Mouse (Mus musculus): ENCODE measurements around the gene Ttll12. TPM values are rescaled to one million over a fixed set of nuclear protein-coding genes. Genes with fewer than 3 reads are reported as not detected.

The Ttll12 gene
- polyA plus RNA-seq, 1 experiment from 2014 or later: 38.6 TPM

- Histone ChIP-seq H3K27ac (no peak overlapping the region; the same call in 1 of the 2 replicates), H3K27me3 (no peaks in the 10 kb centered on the region), H3K4me2 (peak overlapping the region; percentile 73), H3K36me3 (peaks cover 11% of the 10 kb centered on the region), H3K9ac (no peak overlapping the region), H3K4me3 (replicated peaks) (no peak overlapping the region), H3K9me3 (replicated peaks) (no peaks in the 10 kb centered on the region), H3K4me1 (peaks cover 26% of the 10 kb centered on the region)
- no peak for ATAC-seq (replicated peaks; ENCODE audit: low FRiP score)
- 72% methylated on average over 8 of the region's 8 CpGs for WGBS
Measured at GRCm38 (mm10) chr15:83592260-83593188, 2.4 kb downstream of the Ttll12 start.

DNA sequence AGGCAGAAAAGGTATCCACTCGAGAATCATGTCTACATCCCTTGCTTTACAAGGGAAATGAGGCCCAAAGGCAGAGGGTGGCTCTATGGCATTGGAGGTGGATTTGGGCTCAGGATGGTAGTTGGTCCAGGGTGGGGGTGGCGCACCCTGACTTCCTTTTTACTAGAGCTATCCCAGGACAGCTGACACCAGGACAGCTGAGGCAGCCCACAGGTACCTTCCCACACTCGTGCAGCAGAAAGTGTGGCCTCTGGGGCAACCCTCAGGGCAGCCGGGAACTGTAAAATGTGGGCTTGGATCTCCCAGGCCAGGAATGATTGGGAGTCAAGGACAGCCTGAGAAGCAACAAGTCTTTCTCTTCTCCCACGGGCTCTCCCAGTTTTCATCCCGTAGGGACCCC lies 3.2 kb downstream of the Ttll12 start:
- H3K27ac ChIP-seq: no peak overlapping the region
- H3K4me3 ChIP-seq (replicated peaks): no peak overlapping the region
- H3K27me3 ChIP-seq: no peaks in the 10 kb centered on the region
- H3K9me3 ChIP-seq (replicated peaks): no peaks in the 10 kb centered on the region
- no peak overlapping the region for H3K4me2 ChIP-seq
- no peak overlapping the region for H3K9ac ChIP-seq
- ATAC-seq (replicated peaks; ENCODE audit: low FRiP score): no peak
- peaks cover 18% of the 10 kb centered on the region for H3K36me3 ChIP-seq
- 82% methylated on average over 6 of the region's 6 CpGs for WGBS
- H3K4me1 ChIP-seq: peaks cover 26% of the 10 kb centered on the region

- Histone ChIP-seq H3K9me3 (replicated peaks) (no peaks in the 10 kb centered on the region), H3K27me3 (no peaks in the 10 kb centered on the region), H3K4me1 (peaks cover 26% of the 10 kb centered on the region), H3K4me2 (no peak overlapping the region), H3K36me3 (peaks cover 27% of the 10 kb centered on the region), H3K9ac (no peak overlapping the region), H3K27ac (no peak overlapping the region), H3K4me3 (replicated peaks) (no peak overlapping the region)
- no peak for ATAC-seq (replicated peaks; ENCODE audit: low FRiP score)
- 83% methylated on average over 4 of the region's 4 CpGs for WGBS
Measured at GRCm38 (mm10) chr15:83590841-83591240, 4.1 kb downstream of the Ttll12 start.

DNA sequence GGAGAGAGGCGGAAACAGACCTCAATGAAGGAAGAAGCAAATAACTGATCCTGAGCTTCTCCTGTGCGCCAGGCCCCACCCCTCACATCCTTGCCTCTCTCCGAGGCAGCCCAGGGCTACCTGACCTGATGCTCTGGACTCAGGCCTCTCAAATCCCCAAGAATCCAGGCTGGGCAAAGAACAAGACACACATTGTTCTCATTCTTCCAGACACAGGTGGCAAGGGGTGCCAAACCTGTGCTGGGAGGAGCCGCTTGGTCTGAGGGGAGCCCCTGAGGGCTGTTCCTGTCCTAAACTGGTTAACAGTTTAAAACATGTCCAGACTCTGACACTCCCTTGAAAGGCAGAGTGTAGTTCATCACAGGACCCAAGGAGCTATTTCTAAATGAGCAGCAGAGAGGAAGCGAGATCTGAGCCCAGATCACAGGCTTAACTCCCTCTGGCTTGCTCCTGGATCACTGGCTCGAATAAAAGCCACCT lies 10.2 kb downstream of the Ttll12 start:
- WGBS: 88% methylated on average over 6 of the region's 6 CpGs
- Histone ChIP-seq H3K4me3 (replicated peaks) (no peak overlapping the region), H3K9ac (no peak overlapping the region), H3K4me2 (no peak overlapping the region), H3K36me3 (peaks cover 88% of the 10 kb centered on the region), H3K4me1 (no peaks in the 10 kb centered on the region), H3K27me3 (no peaks in the 10 kb centered on the region), H3K27ac (no peak overlapping the region), H3K9me3 (replicated peaks) (no peaks in the 10 kb centered on the region)
- no peak for ATAC-seq (replicated peaks; ENCODE audit: low FRiP score)

- H3K4me2 ChIP-seq: no peak overlapping the region
- 74% methylated on average over 8 of the region's 8 CpGs for WGBS
- peaks cover 98% of the 10 kb centered on the region for H3K36me3 ChIP-seq
- no peak; the same call in 1 of the 2 replicates for ATAC-seq (replicated peaks; ENCODE audit: low FRiP score)
- H3K4me3 ChIP-seq (replicated peaks): no peak overlapping the region
- H3K27ac ChIP-seq: no peak overlapping the region
- H3K9ac ChIP-seq: no peak overlapping the region
- no peaks in the 10 kb centered on the region for H3K9me3 ChIP-seq (replicated peaks)
- no peaks in the 10 kb centered on the region for H3K27me3 ChIP-seq
- no peaks in the 10 kb centered on the region for H3K4me1 ChIP-seq
Measured at GRCm38 (mm10) chr15:83583419-83584156, 11.4 kb downstream of the Ttll12 start.

- peaks cover 98% of the 10 kb centered on the region for H3K36me3 ChIP-seq
- no peak for ATAC-seq (replicated peaks; ENCODE audit: low FRiP score)
- no peak overlapping the region for H3K4me2 ChIP-seq
- no peaks in the 10 kb centered on the region for H3K27me3 ChIP-seq
- no peak overlapping the region for H3K9ac ChIP-seq
- no peaks in the 10 kb centered on the region for H3K9me3 ChIP-seq (replicated peaks)
- no peaks in the 10 kb centered on the region for H3K4me1 ChIP-seq
- H3K27ac ChIP-seq: no peak overlapping the region
- 79% methylated on average over 4 of the region's 4 CpGs for WGBS
- H3K4me3 ChIP-seq (replicated peaks): no peak overlapping the region
Measured at GRCm38 (mm10) chr15:83582931-83583330, 12.0 kb downstream of the Ttll12 start.

GRCm38 (mm10) chr15:83576651-83577050 lies 18.3 kb downstream of the Ttll12 start:
- no peaks in the 10 kb centered on the region for H3K4me1 ChIP-seq
- H3K9ac ChIP-seq: no peak overlapping the region
- no peak overlapping the region for H3K27ac ChIP-seq
- H3K4me3 ChIP-seq (replicated peaks): no peak overlapping the region
- WGBS: 92% methylated on average over 9 of the region's 9 CpGs
- H3K36me3 ChIP-seq: peaks cover 79% of the 10 kb centered on the region
- no peak for ATAC-seq (replicated peaks; ENCODE audit: low FRiP score)
- H3K27me3 ChIP-seq: no peaks in the 10 kb centered on the region
- H3K9me3 ChIP-seq (replicated peaks): no peaks in the 10 kb centered on the region
- no peak overlapping the region for H3K4me2 ChIP-seq

DNA sequence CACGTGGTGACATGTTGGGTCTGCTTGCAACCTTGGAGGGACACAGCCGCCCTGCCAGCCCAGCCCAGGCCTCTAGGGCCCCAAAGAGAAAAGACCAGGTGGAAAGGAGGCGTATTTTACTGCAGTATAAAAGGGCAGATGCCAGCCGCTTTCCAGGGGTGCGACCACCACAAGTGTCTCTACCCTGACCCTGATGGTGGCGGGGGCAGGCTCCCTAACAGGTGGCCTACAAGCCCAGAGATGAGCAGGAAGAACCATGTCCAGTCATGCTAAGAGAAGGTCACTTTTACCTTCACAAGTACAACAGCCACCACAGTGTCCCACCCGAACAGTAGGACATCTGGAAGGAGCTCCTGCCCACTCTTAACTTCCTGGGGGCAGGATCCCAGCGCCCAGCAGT lies 19.4 kb downstream of the Ttll12 start:
- no peak overlapping the region for H3K27ac ChIP-seq
- H3K4me1 ChIP-seq: no peaks in the 10 kb centered on the region
- no peak overlapping the region for H3K4me3 ChIP-seq (replicated peaks)
- no peak overlapping the region for H3K4me2 ChIP-seq
- H3K9me3 ChIP-seq (replicated peaks): no peaks in the 10 kb centered on the region
- no peaks in the 10 kb centered on the region for H3K27me3 ChIP-seq
- H3K36me3 ChIP-seq: peaks cover 68% of the 10 kb centered on the region
- H3K9ac ChIP-seq: no peak overlapping the region
- WGBS: 91% methylated on average over 8 of the region's 8 CpGs
- no peak for ATAC-seq (replicated peaks; ENCODE audit: low FRiP score)

- Histone ChIP-seq H3K27ac (no peak overlapping the region), H3K9me3 (replicated peaks) (no peaks in the 10 kb centered on the region), H3K4me1 (no peaks in the 10 kb centered on the region), H3K4me3 (replicated peaks) (no peak overlapping the region), H3K27me3 (no peaks in the 10 kb centered on the region), H3K4me2 (no peak overlapping the region), H3K9ac (no peak overlapping the region), H3K36me3 (peaks cover 61% of the 10 kb centered on the region)
- 77% methylated on average over 6 of the region's 6 CpGs for WGBS
- no peak for ATAC-seq (replicated peaks; ENCODE audit: low FRiP score)
Measured at GRCm38 (mm10) chr15:83574731-83575351, 20.1 kb downstream of the Ttll12 start.

GRCm38 (mm10) chr15:83573606-83574005 lies 21.4 kb downstream of the Ttll12 start:
- WGBS: 93% methylated on average over 12 of the region's 12 CpGs
- H3K4me3 ChIP-seq (replicated peaks): no peak overlapping the region
- no peaks in the 10 kb centered on the region for H3K9me3 ChIP-seq (replicated peaks)
- peaks cover 49% of the 10 kb centered on the region for H3K36me3 ChIP-seq
- H3K27ac ChIP-seq: no peak overlapping the region
- no peaks in the 10 kb centered on the region for H3K4me1 ChIP-seq
- H3K27me3 ChIP-seq: no peaks in the 10 kb centered on the region
- H3K4me2 ChIP-seq: no peak overlapping the region
- no peak for ATAC-seq (replicated peaks; ENCODE audit: low FRiP score)
- no peak overlapping the region for H3K9ac ChIP-seq

DNA sequence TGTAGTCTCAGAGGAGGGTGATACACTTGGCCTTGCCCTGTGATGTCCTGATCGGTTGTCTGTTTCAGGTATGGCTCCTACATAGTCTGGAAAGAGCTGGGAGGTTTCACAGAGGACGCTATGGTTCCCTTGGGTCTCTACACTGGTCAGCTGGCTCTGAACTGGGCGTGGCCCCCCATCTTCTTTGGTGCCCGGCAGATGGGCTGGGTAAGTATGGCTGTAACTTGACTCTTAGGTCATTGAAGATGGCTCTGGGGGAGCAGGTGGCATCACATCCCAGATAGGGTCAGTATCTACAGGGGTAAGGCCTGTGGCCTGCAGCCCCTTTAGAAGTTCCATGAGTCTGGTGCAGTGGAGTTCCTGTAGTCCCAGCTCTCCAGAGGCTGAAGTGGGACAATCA lies 22.8 kb downstream of the Ttll12 start:
- no peak for ATAC-seq (replicated peaks; ENCODE audit: low FRiP score)
- WGBS: 79% methylated on average over 4 of the region's 4 CpGs

DNA sequence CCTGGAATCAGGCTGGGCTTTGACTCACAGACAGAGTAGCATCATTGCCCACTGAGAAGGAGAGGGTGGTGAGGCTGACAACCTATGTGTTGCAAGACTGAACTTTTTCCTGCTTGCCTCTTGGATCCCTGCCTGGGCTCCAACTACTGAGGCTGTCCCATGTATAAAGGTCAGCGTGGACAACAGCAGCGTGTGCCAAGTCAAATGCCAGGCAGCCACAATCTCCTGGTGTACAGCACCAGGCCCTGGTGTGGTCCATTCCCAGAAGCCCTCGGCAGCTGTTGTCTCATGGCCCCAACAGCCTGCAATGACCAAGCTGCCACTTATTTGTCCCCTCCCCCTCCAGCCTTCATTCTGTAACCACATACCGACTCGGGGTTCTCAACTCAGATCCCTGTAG lies 23.3 kb downstream of the Ttll12 start:
- Histone ChIP-seq H3K4me2 (no peak overlapping the region), H3K4me1 (no peaks in the 10 kb centered on the region), H3K27me3 (no peaks in the 10 kb centered on the region), H3K9me3 (replicated peaks) (no peaks in the 10 kb centered on the region), H3K4me3 (replicated peaks) (no peak overlapping the region), H3K27ac (no peak overlapping the region), H3K36me3 (peaks cover 29% of the 10 kb centered on the region), H3K9ac (no peak overlapping the region)
- WGBS: 84% methylated on average over 5 of the region's 5 CpGs
- ATAC-seq (replicated peaks; ENCODE audit: low FRiP score): no peak

More for the DNA sequence above, 22.8 kb downstream of the Ttll12 start:
- H3K27ac ChIP-seq: no peak overlapping the region
- peaks cover 34% of the 10 kb centered on the region for H3K36me3 ChIP-seq
- H3K4me3 ChIP-seq (replicated peaks): no peak overlapping the region
- no peak overlapping the region for H3K4me2 ChIP-seq
- H3K9ac ChIP-seq: no peak overlapping the region
- no peaks in the 10 kb centered on the region for H3K9me3 ChIP-seq (replicated peaks)
- no peaks in the 10 kb centered on the region for H3K27me3 ChIP-seq
- H3K4me1 ChIP-seq: no peaks in the 10 kb centered on the region

Measured in kidney, embryonic 15.5 days (tissue).